Mouse (Mus musculus) forebrain, embryonic 11.5 days (tissue): ENCODE results near the gene Zar1l. TPM values are rescaled to one million over a fixed set of nuclear protein-coding genes. Genes with fewer than 3 reads are reported as not detected.
"Not testable (repeated sequence)": the region's sequence is repeated elsewhere in the genome, so short reads cannot be mapped to it uniquely, and the experiment has no call there.

Source experiments
- ATAC-seq: fragments of 200-750 bp; cut with Nextera tagmentation; replicated peaks from 2 replicates; pipeline ENCODE4 v1.8.0; 2017; ENCODE audit warnings: moderate TSS enrichment; ENCODE audit not compliant: low FRiP score
- DNase-seq: peaks from one replicate; pipeline ENCODE4 v3.0.0-alpha.2; 2017; ENCODE audit warnings: low spot score
- H3K27ac ChIP-seq: fragments of 300-500 bp; sonication (generic); 2 replicates; pipeline ENCODE4 v1.5.1; 2014; ENCODE audit warnings: low read depth, low read length
- H3K27me3 ChIP-seq: fragments of 300-500 bp; sonication (generic); 2 replicates; pipeline ENCODE4 v1.6.1; 2014; ENCODE audit warnings: mild to moderate bottlenecking, low read length, mixed read lengths; ENCODE audit not compliant: control insufficient read depth, insufficient read depth
- H3K36me3 ChIP-seq: fragments of 300-500 bp; sonication (generic); 2 replicates; pipeline ENCODE4 v1.6.1; 2014; ENCODE audit warnings: mild to moderate bottlenecking, low read length, moderate library complexity, mixed read lengths; ENCODE audit not compliant: control insufficient read depth, insufficient read depth
- H3K4me1 ChIP-seq: fragments of 300-500 bp; sonication (generic); replicated peaks from 2 replicates; pipeline ENCODE4 v1.6.1; 2014; ENCODE audit warnings: low read length, mixed read lengths; ENCODE audit not compliant: control insufficient read depth, insufficient read depth
- H3K4me2 ChIP-seq: fragments of 300-500 bp; sonication (generic); 2 replicates; pipeline ENCODE4 v1.6.1; 2014; ENCODE audit warnings: low read depth, mild to moderate bottlenecking, low read length, moderate library complexity, mixed read lengths; ENCODE audit not compliant: severe bottlenecking
- H3K4me3 ChIP-seq: fragments of 300-500 bp; sonication (generic); 2 replicates; pipeline ENCODE4 v1.5.1; 2014; ENCODE audit warnings: low read depth, low read length
- H3K9ac ChIP-seq: fragments of 300-500 bp; sonication (generic); 2 replicates; pipeline ENCODE4 v1.6.1; 2014; ENCODE audit warnings: low read length
- H3K9me3 ChIP-seq: fragments of 300-500 bp; sonication (generic); 2 replicates; pipeline ENCODE4 v1.6.1; 2016; ENCODE audit warnings: low read length, mixed read lengths; ENCODE audit not compliant: control insufficient read depth
- WGBS: fragments of 180-500 bp; shearing (Covaris S2); extraction: QIAGEN DNeasy Blood & Tissue Kit; methylation state at CpG from one replicate; pipeline ENCODE4 v1.1.7; 2014; 5-methylcytosine and 5-hydroxymethylcytosine counted together
- polyA plus RNA-seq: library from polyadenylated mRNA; unstranded; fragments of >200 nt; fragmentation: Nextera tagmentation; extraction: Ambion mirVana; gene quantifications from 2 replicates; pipeline ENCODE4 v1.2.1, GENCODE M21; 2014

Zar1l gene
- polyA plus RNA-seq, 1 experiment from 2014 or later: not detected

- Histone ChIP-seq H3K4me2 (no peak overlapping the region), H3K9me3 (no peaks in the 10 kb centered on the region), H3K4me3 (no peak overlapping the region), H3K4me1 (no peaks in the 10 kb centered on the region), H3K9ac (no peak overlapping the region), H3K36me3 (no peaks in the 10 kb centered on the region), H3K27me3 (no peaks in the 10 kb centered on the region), H3K27ac (no peak overlapping the region)
- 87% methylated on average over 6 of the region's 6 CpGs for WGBS
- DNase-seq: no peak
- ATAC-seq: no peak
Observed at GRCm38 (mm10) chr5:150510451-150511225, 7.3 kb downstream of the Zar1l start.

DNA sequence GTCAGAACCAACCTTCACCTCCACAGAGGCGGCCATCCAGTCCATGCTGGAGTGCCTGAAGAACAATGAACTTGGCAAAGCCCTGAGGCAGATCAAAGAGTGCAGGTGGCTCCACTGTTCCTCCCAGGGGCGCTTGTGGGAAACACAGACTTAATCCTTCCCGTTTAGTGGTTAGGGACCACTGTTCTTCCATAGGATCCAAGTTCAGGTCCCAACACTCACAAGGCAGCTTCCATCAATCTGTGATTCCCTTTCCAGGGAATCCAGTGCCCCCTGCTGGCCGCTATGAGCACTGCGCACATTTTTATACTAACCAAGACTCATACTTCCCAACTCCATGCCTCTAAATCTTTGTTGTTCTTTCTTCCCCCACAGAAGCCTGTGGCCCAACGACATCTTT lies 22.2 kb downstream of the Zar1l start:
- Histone ChIP-seq H3K27ac (no peak overlapping the region), H3K36me3 (no peaks in the 10 kb centered on the region), H3K4me2 (no peak overlapping the region), H3K9ac (no peak overlapping the region), H3K4me1 (no peaks in the 10 kb centered on the region), H3K27me3 (no peaks in the 10 kb centered on the region), H3K4me3 (no peak overlapping the region), H3K9me3 (no peaks in the 10 kb centered on the region)
- ATAC-seq (no peak), DNase-seq (peak; percentile 64)
- WGBS: 48% methylated on average over 6 of the region's 6 CpGs

DNA sequence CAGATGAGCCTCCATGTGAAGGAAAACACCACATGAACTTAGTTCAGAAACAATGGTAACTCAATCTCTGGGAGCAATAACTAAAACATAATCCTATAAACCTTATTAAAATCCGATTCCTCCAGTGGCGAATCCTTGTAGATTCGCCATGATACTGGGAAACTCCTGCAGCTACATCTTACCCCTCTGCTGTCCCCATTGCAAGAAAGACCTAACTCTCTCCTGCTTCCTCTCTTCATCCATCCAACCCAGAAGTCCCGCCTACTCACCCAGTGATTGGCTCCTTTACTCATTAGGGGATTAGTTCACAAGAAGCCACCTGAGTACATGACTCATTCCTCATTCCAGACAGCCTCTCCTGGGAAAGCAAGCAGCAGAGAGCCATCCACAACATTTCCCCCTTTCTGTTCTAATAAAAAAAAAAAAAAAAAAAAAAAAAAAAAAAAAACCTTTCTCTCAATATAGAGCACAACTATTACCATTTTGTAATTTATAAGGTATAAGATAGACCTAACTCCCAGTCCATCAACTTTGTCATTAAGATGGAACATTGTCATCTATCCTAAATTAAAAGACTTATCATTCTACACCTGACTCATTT lies 26.3 kb downstream of the Zar1l start:
- not testable (repeated sequence) for H3K9me3 ChIP-seq, H3K27ac ChIP-seq, H3K36me3 ChIP-seq, H3K27me3 ChIP-seq, H3K9ac ChIP-seq, H3K4me2 ChIP-seq, ATAC-seq, DNase-seq, H3K4me3 ChIP-seq, H3K4me1 ChIP-seq
- WGBS: 89% methylated on average over 4 of the region's 4 CpGs

- H3K27ac ChIP-seq: no peak overlapping the region
- 81% methylated on average over 8 of the region's 8 CpGs for WGBS
- no peak overlapping the region for H3K4me2 ChIP-seq
- no peaks in the 10 kb centered on the region for H3K9me3 ChIP-seq
- no peak overlapping the region for H3K4me3 ChIP-seq
- no peak overlapping the region for H3K9ac ChIP-seq
- no peaks in the 10 kb centered on the region for H3K36me3 ChIP-seq
- H3K4me1 ChIP-seq: no peaks in the 10 kb centered on the region
- ATAC-seq (no peak), DNase-seq (no peak)
- H3K27me3 ChIP-seq: no peaks in the 10 kb centered on the region
Observed at GRCm38 (mm10) chr5:150490821-150491220, 27.1 kb downstream of the Zar1l start.

- H3K27ac ChIP-seq: no peak overlapping the region
- H3K27me3 ChIP-seq: no peaks in the 10 kb centered on the region
- no peak overlapping the region for H3K4me2 ChIP-seq
- no peaks in the 10 kb centered on the region for H3K36me3 ChIP-seq
- no peak overlapping the region for H3K9ac ChIP-seq
- 83% methylated on average over 3 of the region's 3 CpGs for WGBS
- no peak for DNase-seq
- no peak for ATAC-seq
- H3K4me1 ChIP-seq: no peaks in the 10 kb centered on the region
- H3K9me3 ChIP-seq: no peaks in the 10 kb centered on the region
- no peak overlapping the region for H3K4me3 ChIP-seq
Observed at GRCm38 (mm10) chr5:150490285-150490684, 27.7 kb downstream of the Zar1l start.

GRCm38 (mm10) chr5:150485198-150485597 lies 32.8 kb downstream of the Zar1l start:
- Histone ChIP-seq H3K4me2 (no peak overlapping the region), H3K4me1 (no peaks in the 10 kb centered on the region), H3K9ac (no peak overlapping the region), H3K27ac (no peak overlapping the region), H3K4me3 (no peak overlapping the region), H3K9me3 (no peaks in the 10 kb centered on the region), H3K36me3 (no peaks in the 10 kb centered on the region), H3K27me3 (no peaks in the 10 kb centered on the region)
- DNase-seq: no peak
- WGBS: 70% methylated on average over 3 of the region's 3 CpGs
- no peak for ATAC-seq

- H3K36me3 ChIP-seq: no peaks in the 10 kb centered on the region
- no peak for ATAC-seq
- H3K27me3 ChIP-seq: no peaks in the 10 kb centered on the region
- no peak overlapping the region for H3K27ac ChIP-seq
- no peak overlapping the region for H3K4me2 ChIP-seq
- no peak for DNase-seq
- H3K4me1 ChIP-seq: no peaks in the 10 kb centered on the region
- no peaks in the 10 kb centered on the region for H3K9me3 ChIP-seq
- WGBS: 86% methylated on average over 4 of the region's 4 CpGs
- no peak overlapping the region for H3K9ac ChIP-seq
- no peak overlapping the region for H3K4me3 ChIP-seq
Observed at GRCm38 (mm10) chr5:150478612-150479011, 39.4 kb downstream of the Zar1l start.

DNA sequence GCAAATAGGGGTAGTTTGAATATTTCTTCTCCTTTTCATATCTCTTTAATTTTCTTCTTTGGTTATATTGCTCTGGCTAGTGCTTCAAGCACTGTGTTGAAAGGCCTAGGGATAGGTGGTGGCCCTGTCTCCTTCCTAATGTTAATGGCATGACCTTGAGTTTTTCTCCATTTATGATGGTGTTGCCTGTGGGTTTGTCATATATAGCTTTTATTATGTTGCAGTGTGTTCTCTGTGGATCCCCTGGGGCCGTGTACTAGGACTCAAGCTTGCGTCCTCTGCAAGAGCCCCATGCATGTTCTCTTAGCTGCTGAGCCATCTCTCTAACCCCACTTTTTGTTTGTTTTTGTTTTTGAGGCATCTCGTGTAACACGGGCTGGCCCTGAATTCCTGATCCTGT lies 40.6 kb downstream of the Zar1l start:
- Histone ChIP-seq H3K4me2 (no peak overlapping the region), H3K36me3 (no peaks in the 10 kb centered on the region), H3K9me3 (no peaks in the 10 kb centered on the region), H3K9ac (no peak overlapping the region), H3K27ac (no peak overlapping the region), H3K4me1 (no peaks in the 10 kb centered on the region), H3K27me3 (no peaks in the 10 kb centered on the region), H3K4me3 (no peak overlapping the region)
- no peak for DNase-seq
- ATAC-seq: no peak
- 81% methylated on average over 4 of the region's 4 CpGs for WGBS

DNA sequence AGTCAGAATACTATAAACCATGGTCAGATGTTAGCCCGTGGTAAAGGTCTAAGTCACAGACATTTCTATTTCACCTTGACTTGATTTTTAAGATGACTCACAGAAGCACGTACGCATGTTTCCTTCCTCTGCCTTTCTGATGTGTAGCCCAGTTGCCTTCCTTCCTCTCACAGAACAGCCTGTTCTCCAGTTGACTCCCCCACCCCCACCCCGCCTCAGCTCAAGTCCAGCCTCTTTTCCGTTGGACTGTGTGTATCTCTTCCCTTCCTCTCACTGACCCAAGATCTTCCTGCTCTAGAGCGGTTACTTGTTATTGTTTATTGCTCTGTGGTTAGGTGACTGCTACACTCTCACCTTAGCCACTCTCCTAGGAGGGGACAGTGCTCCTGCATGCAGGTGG lies 49.5 kb downstream of the Zar1l start:
- H3K9ac ChIP-seq: no peak overlapping the region
- H3K9me3 ChIP-seq: no peaks in the 10 kb centered on the region
- H3K27me3 ChIP-seq: no peaks in the 10 kb centered on the region
- H3K4me3 ChIP-seq: no peak overlapping the region
- no peaks in the 10 kb centered on the region for H3K4me1 ChIP-seq
- no peak overlapping the region for H3K4me2 ChIP-seq
- H3K27ac ChIP-seq: no peak overlapping the region
- ATAC-seq (no peak), DNase-seq (no peak)
- WGBS: 79% methylated on average over 6 of the region's 6 CpGs
- no peaks in the 10 kb centered on the region for H3K36me3 ChIP-seq
